Mouse (Mus musculus): Measurements from ENCODE around the gene Retreg1. TPM values are rescaled to one million over a fixed set of nuclear protein-coding genes. Genes with fewer than 3 reads are reported as not detected.

Gene Retreg1
- polyA plus RNA-seq, 1 experiment from 2014 or later, result 8.2 TPM

GRCm38 (mm10) chr15:25940397-25941377 is 97.7 kb downstream of the Retreg1 start:
- ATAC-seq, result no peak
- 0 out of 2 replicates have a peak, but pooled peaks cover 2% of the 10 kb centered on the region for H3K27me3 ChIP-seq (replicated peaks; ENCODE audit: control insufficient read depth, insufficient read depth, low read length)
- WGBS, result 25% methylated on average over 24 of the region's 24 CpGs

GRCm38 (mm10) chr15:25941514-25941913 is 98.5 kb downstream of the Retreg1 start:
- H3K4me1 ChIP-seq (replicated peaks; ENCODE audit: control insufficient read depth, insufficient read depth, low read length), result no peaks in the 10 kb centered on the region
- no peaks in the 10 kb centered on the region for H3K9me3 ChIP-seq (ENCODE audit: control insufficient read depth, low read length)
- H3K9ac ChIP-seq (replicated peaks; ENCODE audit: low read depth, low read length), result no peak overlapping the region
- no peak overlapping the region for H3K27ac ChIP-seq (ENCODE audit: low read length)
- no peak overlapping the region for H3K4me2 ChIP-seq (ENCODE audit: low read length)
- WGBS, result 79% methylated on average over 11 of the region's 11 CpGs
- no peaks in the 10 kb centered on the region for H3K36me3 ChIP-seq (ENCODE audit: control insufficient read depth, insufficient read depth)
- 0 out of 2 replicates have a peak, but pooled peaks cover 1% of the 10 kb centered on the region for H3K27me3 ChIP-seq (replicated peaks; ENCODE audit: control insufficient read depth, insufficient read depth, low read length)
- H3K4me3 ChIP-seq (replicated peaks; ENCODE audit: low read length), result no peak overlapping the region
- no peak for ATAC-seq

More at GRCm38 (mm10) chr15:25940397-25941377, 97.7 kb downstream of the Retreg1 start:
- no peaks in the 10 kb centered on the region for H3K4me1 ChIP-seq (replicated peaks; ENCODE audit: control insufficient read depth, insufficient read depth, low read length)
- H3K4me2 ChIP-seq (ENCODE audit: low read length), result no peak overlapping the region
- H3K9ac ChIP-seq (replicated peaks; ENCODE audit: low read depth, low read length), result no peak overlapping the region
- no peaks in the 10 kb centered on the region for H3K9me3 ChIP-seq (ENCODE audit: control insufficient read depth, low read length)
- H3K27ac ChIP-seq (ENCODE audit: low read length), result no peak overlapping the region
- H3K36me3 ChIP-seq (ENCODE audit: control insufficient read depth, insufficient read depth), result no peaks in the 10 kb centered on the region
- H3K4me3 ChIP-seq (replicated peaks; ENCODE audit: low read length), result no peak overlapping the region

GRCm38 (mm10) chr15:25942415-25942814 is 99.4 kb downstream of the Retreg1 start:
- H3K4me3 ChIP-seq (replicated peaks; ENCODE audit: low read length), result no peak overlapping the region
- no peak overlapping the region for H3K4me2 ChIP-seq (ENCODE audit: low read length)
- no peaks in the 10 kb centered on the region for H3K4me1 ChIP-seq (replicated peaks; ENCODE audit: control insufficient read depth, insufficient read depth, low read length)
- 55% methylated on average over 4 of the region's 4 CpGs for WGBS
- no peak overlapping the region for H3K27ac ChIP-seq (ENCODE audit: low read length)
- no peak overlapping the region for H3K9ac ChIP-seq (replicated peaks; ENCODE audit: low read depth, low read length)
- no peaks in the 10 kb centered on the region for H3K27me3 ChIP-seq (replicated peaks; ENCODE audit: control insufficient read depth, insufficient read depth, low read length)
- no peaks in the 10 kb centered on the region for H3K36me3 ChIP-seq (ENCODE audit: control insufficient read depth, insufficient read depth)
- H3K9me3 ChIP-seq (ENCODE audit: control insufficient read depth, low read length), result no peaks in the 10 kb centered on the region
- ATAC-seq, result no peak

- Histone ChIP-seq H3K9ac (replicated peaks; ENCODE audit: low read depth, low read length) (no peak overlapping the region), H3K9me3 (ENCODE audit: control insufficient read depth, low read length) (no peaks in the 10 kb centered on the region), H3K27me3 (replicated peaks; ENCODE audit: control insufficient read depth, insufficient read depth, low read length) (no peaks in the 10 kb centered on the region), H3K36me3 (ENCODE audit: control insufficient read depth, insufficient read depth) (no peaks in the 10 kb centered on the region), H3K4me2 (ENCODE audit: low read length) (no peak overlapping the region), H3K4me3 (replicated peaks; ENCODE audit: low read length) (no peak overlapping the region), H3K4me1 (replicated peaks; ENCODE audit: control insufficient read depth, insufficient read depth, low read length) (no peaks in the 10 kb centered on the region), H3K27ac (ENCODE audit: low read length) (no peak overlapping the region)
- ATAC-seq, result no peak
- 91% methylated on average over 15 of the region's 15 CpGs for WGBS
These were observed 100.6 kb downstream of the Retreg1 start for GRCm38 (mm10) chr15:25943386-25944137.

GRCm38 (mm10) chr15:25945224-25945623 is 102.2 kb downstream of the Retreg1 start:
- H3K27ac ChIP-seq (ENCODE audit: low read length), result no peak overlapping the region
- no peaks in the 10 kb centered on the region for H3K9me3 ChIP-seq (ENCODE audit: control insufficient read depth, low read length)
- no peak for ATAC-seq
- 91% methylated on average over 8 of the region's 8 CpGs for WGBS
- H3K4me1 ChIP-seq (replicated peaks; ENCODE audit: control insufficient read depth, insufficient read depth, low read length), result no peaks in the 10 kb centered on the region
- no peak overlapping the region for H3K4me2 ChIP-seq (ENCODE audit: low read length)
- H3K9ac ChIP-seq (replicated peaks; ENCODE audit: low read depth, low read length), result no peak overlapping the region
- no peaks in the 10 kb centered on the region for H3K36me3 ChIP-seq (ENCODE audit: control insufficient read depth, insufficient read depth)
- no peak overlapping the region for H3K4me3 ChIP-seq (replicated peaks; ENCODE audit: low read length)
- H3K27me3 ChIP-seq (replicated peaks; ENCODE audit: control insufficient read depth, insufficient read depth, low read length), result no peaks in the 10 kb centered on the region

- Histone ChIP-seq H3K36me3 (ENCODE audit: control insufficient read depth, insufficient read depth) (no peaks in the 10 kb centered on the region), H3K9me3 (ENCODE audit: control insufficient read depth, low read length) (no peaks in the 10 kb centered on the region), H3K27ac (ENCODE audit: low read length) (no peak overlapping the region), H3K9ac (replicated peaks; ENCODE audit: low read depth, low read length) (no peak overlapping the region), H3K4me3 (replicated peaks; ENCODE audit: low read length) (no peak overlapping the region), H3K27me3 (replicated peaks; ENCODE audit: control insufficient read depth, insufficient read depth, low read length) (no peaks in the 10 kb centered on the region), H3K4me1 (replicated peaks; ENCODE audit: control insufficient read depth, insufficient read depth, low read length) (no peaks in the 10 kb centered on the region), H3K4me2 (ENCODE audit: low read length) (no peak overlapping the region)
- WGBS, result 93% methylated on average over 7 of the region's 7 CpGs
- ATAC-seq, result no peak
These were observed 103.5 kb downstream of the Retreg1 start for GRCm38 (mm10) chr15:25946482-25946881.

- Histone ChIP-seq H3K36me3 (ENCODE audit: control insufficient read depth, insufficient read depth) (no peaks in the 10 kb centered on the region), H3K4me1 (replicated peaks; ENCODE audit: control insufficient read depth, insufficient read depth, low read length) (no peaks in the 10 kb centered on the region), H3K27me3 (replicated peaks; ENCODE audit: control insufficient read depth, insufficient read depth, low read length) (no peaks in the 10 kb centered on the region), H3K9me3 (ENCODE audit: control insufficient read depth, low read length) (no peaks in the 10 kb centered on the region), H3K4me2 (ENCODE audit: low read length) (no peak overlapping the region), H3K9ac (replicated peaks; ENCODE audit: low read depth, low read length) (no peak overlapping the region), H3K27ac (ENCODE audit: low read length) (no peak overlapping the region), H3K4me3 (replicated peaks; ENCODE audit: low read length) (no peak overlapping the region)
- 84% methylated on average over 8 of the region's 8 CpGs for WGBS
- no peak for ATAC-seq
These were observed 104.4 kb downstream of the Retreg1 start for GRCm38 (mm10) chr15:25947383-25947782.

GRCm38 (mm10) chr15:25948257-25949223 is 105.6 kb downstream of the Retreg1 start:
- no peak overlapping the region for H3K9ac ChIP-seq (replicated peaks; ENCODE audit: low read depth, low read length)
- H3K27ac ChIP-seq (ENCODE audit: low read length), result no peak overlapping the region
- ATAC-seq, result no peak
- H3K27me3 ChIP-seq (replicated peaks; ENCODE audit: control insufficient read depth, insufficient read depth, low read length), result no peaks in the 10 kb centered on the region
- no peak overlapping the region for H3K4me2 ChIP-seq (ENCODE audit: low read length)
- H3K4me1 ChIP-seq (replicated peaks; ENCODE audit: control insufficient read depth, insufficient read depth, low read length), result no peaks in the 10 kb centered on the region
- no peak overlapping the region for H3K4me3 ChIP-seq (replicated peaks; ENCODE audit: low read length)
- H3K36me3 ChIP-seq (ENCODE audit: control insufficient read depth, insufficient read depth), result no peaks in the 10 kb centered on the region
- 82% methylated on average over 26 of the region's 26 CpGs for WGBS
- no peaks in the 10 kb centered on the region for H3K9me3 ChIP-seq (ENCODE audit: control insufficient read depth, low read length)
